Mouse (Mus musculus): ENCODE measurements around the gene Atp6v0a1.

Atp6v0a1 gene

DNA sequence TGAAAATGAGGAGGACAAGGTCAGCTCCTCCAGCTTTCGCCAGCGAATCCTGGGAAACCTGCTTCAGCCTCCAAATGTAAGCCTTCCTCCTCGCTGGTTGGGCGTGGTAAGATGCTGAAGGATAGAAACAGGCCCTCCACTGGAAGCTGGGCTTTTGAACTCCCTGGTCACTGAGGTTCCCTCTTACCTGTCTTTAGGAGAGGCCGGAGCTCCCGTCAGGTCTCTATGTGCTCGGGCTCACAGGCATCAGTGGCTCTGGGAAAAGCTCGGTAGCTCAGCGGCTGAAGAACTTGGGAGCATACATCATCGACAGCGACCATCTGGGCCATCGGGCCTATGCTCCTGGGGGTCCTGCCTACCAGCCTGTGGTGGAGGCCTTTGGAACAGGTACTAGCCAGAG is 75.6 kb downstream of the Atp6v0a1 start:
- no peak for DNase-seq (ENCODE audit: low read depth, low spot score)

DNA sequence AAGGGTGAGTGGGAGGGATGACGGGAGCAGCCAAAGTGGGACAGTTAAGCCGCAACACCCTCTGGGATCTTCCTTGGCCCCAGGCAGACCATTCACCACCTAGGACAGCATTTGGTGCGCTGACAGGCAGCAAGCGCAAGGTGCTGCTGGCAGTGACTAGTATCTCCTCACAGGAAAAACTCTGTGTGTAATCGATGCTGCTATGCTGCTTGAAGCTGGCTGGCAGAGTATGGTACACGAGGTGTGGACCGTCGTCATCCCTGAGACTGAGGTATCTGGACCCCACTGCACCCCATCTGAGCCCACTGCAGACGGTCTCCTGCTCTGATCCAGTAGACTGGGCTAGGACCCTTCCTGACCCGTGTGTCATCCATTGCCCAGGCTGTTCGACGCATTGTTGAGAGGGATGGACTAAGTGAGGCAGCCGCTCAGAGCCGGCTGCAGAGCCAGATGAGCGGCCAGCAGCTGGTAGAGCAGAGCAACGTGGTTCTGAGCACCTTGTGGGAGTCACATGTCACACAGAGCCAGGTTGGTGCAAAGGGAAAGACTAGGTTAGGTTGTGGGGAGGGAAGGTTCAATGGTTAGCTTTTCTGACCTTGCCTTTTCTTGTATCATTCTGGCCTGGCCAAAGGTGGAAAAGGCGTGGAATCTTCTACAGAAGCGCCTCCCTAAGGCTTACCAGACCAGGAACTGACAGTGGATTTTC is 76.5 kb downstream of the Atp6v0a1 start:
- no peak for DNase-seq (ENCODE audit: low read depth, low spot score)

DNA sequence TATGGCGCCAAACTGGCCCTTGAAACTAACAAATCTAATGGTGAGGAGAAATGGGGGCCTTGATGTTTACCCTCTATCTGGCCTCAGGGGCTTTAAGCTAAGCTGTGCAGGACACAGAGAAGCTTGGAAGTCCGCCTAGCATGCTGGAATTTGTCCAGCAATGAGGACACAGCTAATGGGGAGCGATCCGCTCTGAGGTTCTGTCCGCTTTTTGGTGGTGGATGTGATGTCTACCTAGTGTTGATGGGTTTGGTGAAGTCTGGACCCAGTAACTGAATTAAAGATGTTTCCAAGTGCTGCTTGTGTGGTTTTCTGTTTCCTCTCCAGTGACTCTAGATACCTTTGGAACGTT is 77.0 kb downstream of the Atp6v0a1 start:
- no peak for DNase-seq (ENCODE audit: low read depth, low spot score)

DNA sequence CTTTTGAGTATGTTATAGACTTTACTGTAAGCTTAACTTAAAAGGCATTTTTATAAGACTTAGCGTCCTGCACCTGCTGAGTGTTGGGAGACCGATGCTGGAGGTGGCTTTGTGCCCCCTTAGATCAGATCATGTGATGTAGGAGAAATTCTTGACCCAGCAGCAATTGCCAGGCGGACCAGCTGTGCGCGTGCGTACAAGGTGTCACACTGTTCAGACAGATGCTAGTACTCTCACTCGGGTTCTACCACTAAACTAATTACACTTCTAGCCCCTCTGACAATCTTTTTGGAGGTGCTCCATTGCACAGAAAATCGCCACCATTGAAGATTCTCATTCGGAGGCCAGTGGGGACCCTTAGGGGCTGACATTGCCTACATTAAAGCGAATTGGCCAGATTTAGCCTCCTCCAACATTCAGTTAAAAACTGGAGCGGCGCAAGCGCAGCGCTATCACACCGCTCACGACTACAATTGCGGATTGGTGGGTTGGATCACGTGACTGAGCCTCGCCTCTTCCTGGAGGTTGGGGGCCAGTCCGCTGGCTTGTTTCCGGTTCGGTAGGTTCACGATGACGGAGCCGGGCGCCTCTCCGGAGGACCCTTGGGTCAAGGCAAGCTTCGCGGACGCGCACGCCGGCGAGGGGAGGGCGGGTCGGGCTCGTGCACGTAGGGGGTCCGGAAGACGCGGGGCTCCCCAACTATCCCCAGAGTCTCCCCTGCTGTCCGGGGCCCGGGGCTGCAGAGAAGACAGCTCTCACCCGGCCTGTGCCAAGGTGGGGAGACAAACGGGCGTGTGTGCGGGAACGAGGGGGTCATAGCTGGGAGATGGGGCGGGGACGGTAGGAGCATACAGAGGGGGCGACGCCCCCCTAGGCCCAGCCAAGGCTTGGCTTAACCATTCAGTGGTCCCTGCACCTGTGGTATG is 77.8 kb downstream of the Atp6v0a1 start, which contains the start of gene Mlx:
Gene Mlx (plus strand): TSS at position 522 of the 926 bp plus-strand sequence.
- peak; percentile 97 for DNase-seq (ENCODE audit: low read depth, low spot score)

DNA sequence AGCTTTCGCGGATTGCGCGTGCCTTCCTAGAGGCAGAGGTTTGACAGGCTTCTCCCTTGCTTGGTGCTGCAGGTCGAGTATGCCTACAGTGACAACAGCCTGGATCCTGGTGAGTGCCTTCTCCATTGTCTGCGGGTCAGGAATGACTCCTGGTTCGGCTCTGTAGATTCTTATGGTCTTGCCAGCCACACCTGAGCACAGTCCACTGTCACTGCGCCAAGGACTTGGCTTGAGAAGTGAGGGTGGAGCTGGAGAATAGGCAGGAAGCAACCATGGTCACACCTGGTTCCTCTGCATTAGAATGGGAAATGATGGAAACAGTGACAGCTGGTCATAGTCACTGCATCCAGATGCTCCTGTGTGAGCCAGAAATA is 78.4 kb downstream of the Atp6v0a1 start:
- no peak for DNase-seq (ENCODE audit: low read depth, low spot score)

DNA sequence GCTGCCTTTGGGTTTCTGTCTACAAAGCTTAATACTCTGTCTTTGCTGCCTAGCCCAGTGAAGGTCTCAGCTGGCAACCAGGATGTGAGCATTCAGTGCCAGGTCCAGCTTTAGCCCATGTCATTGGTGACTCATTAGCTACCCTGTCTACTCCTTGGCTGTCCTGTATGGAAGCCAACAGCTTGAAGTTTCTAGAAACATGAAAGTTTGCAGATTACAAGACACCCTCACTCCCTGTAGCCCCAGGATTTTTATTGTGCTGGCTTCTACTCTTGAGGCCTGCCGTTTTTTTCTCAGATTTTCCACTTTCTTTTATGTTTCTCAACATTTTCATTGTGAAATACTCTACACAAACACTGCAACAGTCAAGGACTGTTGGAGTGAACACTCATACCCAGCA is 80.7 kb downstream of the Atp6v0a1 start:
- DNase-seq (ENCODE audit: low read depth, low spot score): no peak

DNA sequence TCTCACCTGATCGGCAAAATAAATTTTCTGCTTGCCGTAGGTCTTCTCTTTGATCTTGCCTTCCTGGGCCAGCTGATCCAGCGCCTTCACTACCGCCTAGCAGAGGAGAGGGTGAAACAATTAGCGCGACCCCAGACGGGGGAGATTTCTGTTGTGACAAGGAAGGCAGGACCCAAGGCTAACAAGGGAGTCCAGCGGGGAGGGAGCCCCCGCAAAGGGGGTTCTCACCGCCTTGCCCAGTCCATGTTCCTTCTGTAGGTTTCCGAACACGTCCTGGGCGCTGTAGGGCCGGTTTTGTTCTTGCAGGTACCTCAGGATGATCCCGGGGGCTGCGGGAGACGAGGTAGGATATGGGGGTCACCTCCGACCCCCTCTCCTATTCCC is 85.7 kb downstream of the Atp6v0a1 start:
- DNase-seq (ENCODE audit: low read depth, low spot score): no peak

DNA sequence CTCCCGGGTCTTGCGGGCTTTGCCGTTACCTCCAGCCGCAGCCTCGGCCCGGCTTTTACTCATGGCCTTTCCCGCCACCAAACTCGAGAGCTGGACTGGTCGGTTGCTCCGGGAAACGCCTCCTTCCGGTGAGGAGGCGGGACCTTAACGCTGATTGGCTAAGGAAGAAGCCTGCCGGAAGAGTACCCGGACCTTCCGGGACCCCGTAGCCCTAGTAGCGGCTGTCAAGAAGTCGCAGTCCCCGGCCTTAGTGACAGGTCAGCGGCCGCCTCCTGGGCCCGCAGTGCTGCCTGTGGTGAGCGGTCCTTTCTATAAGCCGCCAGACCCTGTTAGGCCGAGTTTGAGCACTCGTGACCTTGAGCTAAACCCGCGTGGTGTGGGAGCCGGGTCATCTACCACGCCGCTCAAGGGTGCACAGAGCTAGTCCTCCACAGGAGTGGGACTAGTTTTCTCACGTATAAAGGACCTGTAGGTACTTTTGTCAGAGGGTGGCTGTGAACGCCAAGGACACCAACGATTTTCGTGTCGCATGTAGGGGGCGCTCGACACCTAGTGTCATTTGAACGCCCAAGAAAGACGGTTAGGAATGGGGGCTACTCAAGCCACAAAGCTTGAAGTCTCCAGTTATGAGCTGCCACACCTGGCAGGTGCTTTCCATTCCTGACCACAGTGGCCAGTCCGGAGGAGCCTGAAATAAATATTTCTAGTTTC is 86.2 kb downstream of the Atp6v0a1 start, which contains the start of gene Psmc3ip:
Gene Psmc3ip (minus strand): TSS at position 123 of the 711 bp plus-strand sequence.
- DNase-seq (ENCODE audit: low read depth, low spot score): peak; percentile 98

DNA sequence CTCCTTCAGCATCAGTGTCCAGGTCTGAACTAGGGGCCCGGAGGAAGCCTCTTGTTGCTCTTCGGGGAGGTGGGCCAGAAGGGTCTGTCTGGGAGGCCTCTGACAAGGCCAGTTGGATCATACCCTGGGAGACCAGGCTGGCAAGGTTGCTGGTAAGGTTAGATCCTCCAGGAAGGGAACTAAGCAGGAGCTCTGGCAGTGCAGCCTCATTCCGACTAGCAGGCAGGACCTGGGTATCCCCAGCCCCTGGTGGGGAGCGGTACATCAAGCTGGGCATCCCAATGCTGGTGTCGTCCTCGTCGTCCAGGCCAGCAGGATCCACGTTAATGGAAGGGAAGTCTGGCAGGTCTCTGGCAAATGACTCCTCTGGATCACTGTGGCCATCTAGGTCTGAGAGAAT is 89.0 kb downstream of the Atp6v0a1 start:
- DNase-seq (ENCODE audit: low read depth, low spot score): no peak

DNA sequence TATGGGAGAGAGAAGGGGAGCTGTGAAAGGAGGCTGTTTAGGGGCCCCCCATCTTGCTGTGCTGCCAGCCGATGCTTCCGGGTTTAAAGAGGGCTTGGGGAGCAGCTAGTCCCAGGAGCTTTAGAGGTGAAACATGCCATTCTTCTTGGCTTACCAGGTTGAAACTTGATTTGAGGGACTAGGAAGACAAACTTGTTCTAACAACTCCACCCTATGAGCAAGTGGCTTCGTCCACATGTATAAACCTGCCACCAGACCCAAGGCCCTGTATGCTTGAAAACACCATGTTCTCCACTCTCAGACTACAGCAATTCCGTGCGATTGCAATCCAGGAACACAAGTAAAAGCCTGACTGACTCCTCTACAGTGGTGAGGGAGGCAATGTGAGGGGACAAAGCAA is 93.8 kb downstream of the Atp6v0a1 start:
- DNase-seq (ENCODE audit: low read depth, low spot score): no peak

DNA sequence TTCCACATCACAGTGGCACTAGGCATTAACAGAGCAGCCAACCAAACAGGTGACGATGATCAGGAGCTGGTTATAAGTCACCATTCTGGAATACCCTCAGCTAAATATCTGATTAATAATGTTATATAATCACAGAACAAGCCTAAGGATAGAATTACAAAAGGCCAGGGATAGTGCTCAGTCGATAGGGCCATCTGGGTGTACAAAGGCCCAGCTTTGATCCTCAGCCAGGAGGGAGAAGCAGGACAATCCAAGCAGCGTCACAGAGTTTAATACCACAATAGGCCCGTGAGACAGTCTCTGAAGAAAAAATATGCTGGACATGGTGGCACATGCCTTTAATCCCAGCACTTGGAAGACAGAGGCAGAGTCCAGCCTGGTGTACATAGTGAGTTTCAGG is 100.1 kb downstream of the Atp6v0a1 start:
- DNase-seq (ENCODE audit: low read depth, low spot score): no peak

DNA sequence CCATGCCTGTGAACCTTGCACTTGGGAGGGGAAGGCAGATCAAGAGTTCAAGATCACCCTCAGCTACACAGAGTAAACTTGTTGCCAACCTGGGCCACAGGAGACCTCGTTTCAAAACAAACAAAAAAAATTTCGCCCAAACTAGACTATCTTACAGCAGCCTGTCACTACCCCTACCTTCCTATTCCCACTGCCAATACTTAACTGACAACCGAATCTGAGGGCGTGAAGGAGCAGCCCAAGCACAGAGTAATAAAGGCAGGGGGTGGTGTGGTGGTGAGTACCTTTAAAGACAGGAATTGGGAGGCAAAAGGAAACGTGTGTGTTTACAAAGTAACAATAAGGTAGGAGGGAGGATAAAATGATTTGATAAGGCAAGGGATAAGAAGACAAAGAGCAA is 101.5 kb downstream of the Atp6v0a1 start:
- DNase-seq (ENCODE audit: low read depth, low spot score): no peak

DNA sequence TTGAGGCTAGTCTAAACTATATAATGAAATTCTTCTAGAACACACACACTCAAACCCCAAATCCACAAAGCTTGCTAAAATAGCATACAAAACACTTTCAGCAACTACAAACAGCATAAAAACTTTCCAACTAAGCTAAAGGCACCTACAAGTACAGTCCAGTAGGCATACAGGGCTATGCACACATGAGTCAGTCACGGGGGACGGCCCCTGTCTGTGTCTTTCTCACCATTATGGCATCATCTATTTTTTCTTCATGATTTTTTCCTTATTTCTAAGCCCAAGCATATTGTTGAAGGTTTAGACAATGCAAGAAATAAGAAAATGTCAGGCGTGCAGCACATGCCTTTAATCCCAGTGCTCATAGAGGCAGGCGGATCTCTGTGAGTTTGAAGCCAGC is 101.9 kb downstream of the Atp6v0a1 start:
- DNase-seq (ENCODE audit: low read depth, low spot score): no peak

DNA sequence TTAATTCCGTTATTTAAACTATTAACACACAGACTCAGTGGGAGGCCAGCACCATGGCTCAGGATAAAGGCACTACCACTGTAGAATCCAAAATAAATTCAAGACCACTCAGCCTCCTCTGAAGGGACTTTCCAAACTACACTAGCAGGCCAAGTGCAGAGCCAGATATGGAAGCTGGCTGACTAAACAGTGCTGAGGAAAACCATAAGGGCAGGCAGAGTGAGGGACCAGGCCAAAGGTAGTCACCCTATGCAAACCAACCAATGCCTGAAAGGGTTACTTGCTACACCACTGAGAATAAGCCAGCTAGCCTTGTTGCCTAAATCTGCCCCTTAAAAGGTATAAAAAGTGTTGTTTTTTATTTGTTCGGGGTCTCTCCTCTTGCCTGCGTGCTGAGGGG is 102.9 kb downstream of the Atp6v0a1 start:
- no peak for DNase-seq (ENCODE audit: low read depth, low spot score)

All from A20 (cell line).